Mouse (Mus musculus) olfactory bulb, adult 2 months (tissue): ENCODE results near the gene Fut1. TPM values are rescaled to one million over a fixed set of nuclear protein-coding genes. Genes with fewer than 3 reads are reported as not detected.

Source experiments
- H3K27ac ChIP-seq: fragments of 200-500 bp; 2 replicates; pipeline ENCODE4 v1.5.1; 2012; ENCODE audit warnings: low read depth, low read length; ENCODE audit not compliant: insufficient read depth
- H3K4me1 ChIP-seq: fragments of 200-500 bp; 2 replicates; pipeline ENCODE4 v1.6.1; 2012; ENCODE audit warnings: low read length; ENCODE audit not compliant: control insufficient read depth, insufficient read depth
- H3K4me3 ChIP-seq: fragments of 200-500 bp; 2 replicates; pipeline ENCODE4 v1.5.1; 2012; ENCODE audit warnings: mild to moderate bottlenecking, low read depth, low read length, moderate library complexity; ENCODE audit not compliant: insufficient read depth
- CTCF ChIP-seq: fragments of 200-500 bp; IDR thresholded peaks from 2 replicates; pipeline ENCODE4 v1.5.1; 2012; ENCODE audit warnings: low read depth, mild to moderate bottlenecking, low read length, moderate library complexity; ENCODE audit not compliant: insufficient read depth
- POLR2A ChIP-seq: fragments of 200-500 bp; IDR thresholded peaks from 2 replicates; pipeline ENCODE4 v1.6.1; 2012; ENCODE audit warnings: mild to moderate bottlenecking, low read depth, low read length, moderate library complexity; ENCODE audit not compliant: insufficient read depth
- WGBS: fragments of 180-500 bp; shearing (Covaris S2); methylation state at CpG from one replicate; pipeline ENCODE4 v1.1.7; 2018; 5-methylcytosine and 5-hydroxymethylcytosine counted together
- polyA plus RNA-seq: library from polyadenylated mRNA; stranded (reverse); fragments of >200 nt; gene quantifications from 2 replicates; pipeline ENCODE4 v1.2.4, GENCODE M21; 2012; ENCODE audit warnings: low replicate concordance; ENCODE audit not compliant: missing spikeins, insufficient read depth, insufficient read length

The Fut1 gene
- polyA plus RNA-seq, 1 experiment: not detected

DNA sequence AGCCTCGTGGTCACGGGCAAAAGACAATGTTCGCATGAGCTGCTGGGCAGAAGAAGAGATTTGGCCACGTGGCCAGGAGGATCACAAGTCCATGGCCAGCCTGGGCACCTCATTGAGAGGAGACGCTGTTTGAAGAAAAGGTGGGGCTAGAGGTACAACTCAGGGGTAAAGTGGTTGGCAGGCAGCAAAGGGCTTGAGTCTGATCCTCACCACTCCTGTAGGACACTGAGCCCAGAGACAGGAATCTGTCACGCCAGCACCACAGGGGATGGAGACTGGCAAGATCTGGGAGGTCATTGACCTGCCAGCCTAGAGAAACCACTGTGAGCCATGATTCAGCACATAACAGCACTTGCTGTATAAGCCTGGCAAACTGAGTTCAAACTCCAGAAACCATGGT lies 19.6 kb upstream of the Fut1 start:
- WGBS: 89% methylated on average over 6 of the region's 6 CpGs
- no peak overlapping the region for H3K4me3 ChIP-seq
- TF ChIP-seq POLR2A: no peak

DNA sequence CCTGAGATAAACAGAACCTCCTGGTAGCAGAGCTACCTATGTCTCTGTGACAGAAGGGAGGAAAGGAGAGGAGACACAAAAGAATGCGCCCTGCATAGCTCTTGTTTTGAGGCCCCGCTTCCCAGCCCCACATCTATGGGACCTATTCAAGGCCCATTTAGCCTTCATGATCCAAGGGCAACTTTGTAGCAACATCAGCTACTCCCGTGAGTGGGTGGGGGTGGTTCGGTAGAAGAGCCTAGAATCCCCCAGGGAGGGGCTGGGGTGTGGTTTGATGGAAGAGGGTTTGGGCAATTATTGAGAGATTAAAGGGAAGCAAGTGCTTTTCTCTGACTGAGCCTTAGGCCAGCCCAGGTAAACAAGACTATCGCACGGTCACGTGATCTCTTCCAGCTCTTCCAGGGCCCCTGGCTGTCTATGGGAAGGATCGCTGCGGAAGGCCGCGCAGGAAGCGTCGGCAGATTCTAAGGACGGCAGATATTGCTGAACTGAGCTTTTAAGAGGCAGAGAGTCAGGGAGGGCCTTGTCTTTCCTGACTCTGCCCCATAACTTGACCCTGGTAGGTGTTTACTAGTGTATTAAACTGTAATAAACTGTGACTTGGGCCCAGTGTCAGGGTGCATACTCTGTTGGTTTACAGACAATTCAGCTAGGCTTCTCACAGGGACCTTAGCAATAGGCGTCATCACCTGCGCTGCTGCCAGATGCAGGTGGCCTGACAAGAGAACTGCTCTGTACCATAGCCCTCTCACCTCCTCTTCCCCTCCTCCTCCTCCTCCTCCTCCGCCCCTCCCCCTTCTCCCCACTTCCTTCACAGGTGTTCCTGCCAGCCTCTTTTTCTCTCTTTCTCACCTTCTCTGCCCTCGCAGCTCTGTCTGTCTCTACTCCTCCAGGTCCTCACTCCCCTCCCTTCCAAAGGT lies 17.9 kb upstream of the Fut1 start:
- Histone ChIP-seq H3K4me3 (no peak overlapping the region), H3K4me1 (no peaks in the 10 kb centered on the region), H3K27ac (no peak overlapping the region)
- no peak for TF ChIP-seq POLR2A
- WGBS: 67% methylated on average over 18 of the region's 18 CpGs

More for the DNA sequence above, 19.6 kb upstream of the Fut1 start:
- Histone ChIP-seq H3K27ac (no peak overlapping the region), H3K4me1 (no peaks in the 10 kb centered on the region)

DNA sequence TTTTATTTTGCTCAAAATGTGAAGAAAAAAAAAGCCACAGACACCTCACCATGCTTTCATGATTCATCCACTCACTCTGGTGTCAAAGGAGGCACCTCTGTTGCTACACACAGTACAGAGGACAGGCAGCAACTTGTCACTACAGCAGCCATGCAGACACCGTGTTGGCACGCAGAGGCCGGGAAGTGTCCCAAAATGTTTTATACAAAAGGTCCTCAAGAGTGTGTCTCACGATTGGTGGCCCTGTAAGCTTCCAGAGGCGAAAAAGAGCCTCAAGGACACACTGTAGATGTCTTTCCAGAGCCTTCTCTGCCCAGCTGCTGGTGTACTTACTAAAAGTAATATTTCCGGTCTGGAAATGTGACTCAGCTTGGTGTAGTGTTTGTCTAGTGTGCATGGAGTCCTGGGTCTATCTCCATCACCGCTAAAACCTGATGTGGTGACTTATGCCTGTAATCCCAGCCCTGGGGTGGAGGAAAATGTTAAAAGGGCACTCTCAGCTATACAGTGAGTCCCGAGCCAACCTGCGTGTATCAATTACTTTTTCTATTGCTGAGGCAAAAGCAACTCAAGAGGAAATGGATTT lies 11.3 kb upstream of the Fut1 start:
- H3K4me3 ChIP-seq: no peak overlapping the region
- H3K27ac ChIP-seq: no peak overlapping the region
- no peak for TF ChIP-seq POLR2A
- no peak for TF ChIP-seq CTCF
- 74% methylated on average over 9 of the region's 9 CpGs for WGBS
- no peaks in the 10 kb centered on the region for H3K4me1 ChIP-seq

- no peaks in the 10 kb centered on the region for H3K4me1 ChIP-seq
- TF ChIP-seq POLR2A: no peak
- TF ChIP-seq CTCF: no peak
- 91% methylated on average over 1 of the region's 1 CpGs for WGBS
- H3K27ac ChIP-seq: no peak overlapping the region
- H3K4me3 ChIP-seq: no peak overlapping the region
These were observed 7.6 kb upstream of the Fut1 start for GRCm38 (mm10) chr7:45609511-45609910.

DNA sequence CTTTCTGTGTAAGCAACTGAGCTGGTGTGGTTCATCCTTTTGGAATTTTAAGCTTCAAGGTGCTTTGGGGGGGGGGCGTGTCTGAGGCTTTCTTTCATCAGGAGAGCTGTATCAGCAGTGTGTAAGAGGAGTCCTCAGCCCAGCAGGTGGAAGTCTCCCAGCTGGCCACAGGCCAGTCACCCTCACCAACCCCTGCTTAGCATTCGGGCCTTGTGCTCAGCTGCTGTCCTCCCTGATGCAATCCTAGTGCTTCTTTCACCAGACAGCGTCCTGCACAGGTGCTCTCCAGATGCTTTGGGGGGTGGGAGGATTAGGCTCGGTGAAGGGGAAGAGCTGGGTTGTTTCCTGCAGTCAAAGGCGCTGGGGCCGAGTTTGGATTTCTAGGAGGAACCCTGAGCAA lies 812 bp upstream of the Fut1 start:
- peaks cover 7% of the 10 kb centered on the region for H3K4me1 ChIP-seq
- no peak overlapping the region for H3K27ac ChIP-seq
- H3K4me3 ChIP-seq: no peak overlapping the region
- TF ChIP-seq CTCF (no peak), POLR2A (no peak)
- 48% methylated on average over 6 of the region's 6 CpGs for WGBS

GRCm38 (mm10) chr7:45618316-45618715 lies 1.2 kb downstream of the Fut1 start:
- H3K4me1 ChIP-seq: peaks cover 7% of the 10 kb centered on the region
- H3K4me3 ChIP-seq: no peak overlapping the region
- no peak overlapping the region for H3K27ac ChIP-seq
- WGBS: 87% methylated on average over 5 of the region's 5 CpGs
- TF ChIP-seq POLR2A: no peak

- TF ChIP-seq POLR2A: no peak
- TF ChIP-seq CTCF: no peak
- 92% methylated on average over 5 of the region's 5 CpGs for WGBS
These were observed 2.5 kb downstream of the Fut1 start for GRCm38 (mm10) chr7:45619592-45619991.

DNA sequence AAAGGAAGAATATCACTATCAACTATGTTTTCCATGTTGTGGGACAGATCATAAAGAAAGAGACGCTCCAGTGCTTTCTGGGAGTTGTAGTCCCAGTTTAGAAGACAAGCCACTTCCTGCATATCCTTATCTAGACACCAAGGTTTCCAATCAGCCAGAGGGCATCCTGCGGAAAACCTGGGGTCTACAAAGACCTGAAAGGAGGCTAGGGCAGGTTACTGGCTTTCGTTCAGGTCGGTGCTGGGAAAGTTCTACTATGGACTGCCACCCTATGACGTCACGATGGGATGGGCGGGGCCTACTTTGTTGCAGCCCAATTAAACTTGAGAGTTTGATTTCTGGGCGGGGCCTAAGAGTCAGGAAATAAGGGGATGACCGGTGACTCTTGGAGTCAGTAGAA lies 4.4 kb downstream of the Fut1 start, which contains the start of gene Izumo1:
TSS of gene Izumo1 (plus strand) at position 369 of the 400 bp plus-strand sequence.
- WGBS: 38% methylated on average over 9 of the region's 9 CpGs
- Histone ChIP-seq H3K27ac (no peak within 1 kb of the TSS), H3K4me1 (peaks cover 7% of the 10 kb centered on the region), H3K4me3 (no peak within 1 kb of the TSS)
- no peak for TF ChIP-seq CTCF
- no peak for TF ChIP-seq POLR2A

More at GRCm38 (mm10) chr7:45619592-45619991, 2.5 kb downstream of the Fut1 start:
- H3K4me3 ChIP-seq: no peak overlapping the region
- H3K4me1 ChIP-seq: peaks cover 7% of the 10 kb centered on the region
- H3K27ac ChIP-seq: no peak overlapping the region

GRCm38 (mm10) chr7:45623507-45623906 lies 6.4 kb downstream of the Fut1 start:
- H3K4me3 ChIP-seq: no peak overlapping the region
- no peak overlapping the region for H3K27ac ChIP-seq
- WGBS: 94% methylated on average over 11 of the region's 11 CpGs
- no peak for TF ChIP-seq POLR2A
- no peak for TF ChIP-seq CTCF
- H3K4me1 ChIP-seq: peaks cover 5% of the 10 kb centered on the region
